Mouse (Mus musculus) bone marrow, adult 2 months (tissue): ENCODE results near the gene Elavl2. TPM values are rescaled to one million over a fixed set of nuclear protein-coding genes. Genes with fewer than 3 reads are reported as not detected.

Experiments
- H3K27ac ChIP-seq: fragments of 200-500 bp; 2 replicates; pipeline ENCODE4 v1.5.1; 2012; ENCODE audit warnings: low read depth, mild to moderate bottlenecking, control low read depth, inconsistent platforms, low read length; ENCODE audit not compliant: control insufficient read depth, poor library complexity, insufficient read depth
- H3K4me1 ChIP-seq: fragments of 200-500 bp; 2 replicates; pipeline ENCODE4 v1.6.1; 2011; ENCODE audit warnings: low read length; ENCODE audit not compliant: control insufficient read depth, insufficient read depth
- H3K4me3 ChIP-seq: fragments of 200-500 bp; replicated peaks from 2 replicates; pipeline ENCODE3; 2011; ENCODE audit warnings: mild to moderate bottlenecking, low read depth, low read length, control low read depth; ENCODE audit not compliant: control insufficient read depth
- CTCF ChIP-seq: fragments of 200-500 bp; IDR thresholded peaks from 2 replicates; pipeline ENCODE4 v1.5.1; 2011; ENCODE audit warnings: low read length, control low read depth; ENCODE audit not compliant: control insufficient read depth, insufficient read depth
- POLR2A ChIP-seq: fragments of 200-500 bp; IDR thresholded peaks from 2 replicates; pipeline ENCODE4 v1.6.1; 2011; ENCODE audit warnings: low read depth, mild to moderate bottlenecking, control low read depth, low read length, borderline replicate concordance; ENCODE audit not compliant: control insufficient read depth
- WGBS: fragments of 180-500 bp; shearing (Covaris S2); methylation state at CpG from one replicate; pipeline ENCODE4 v1.1.7; 2018; 5-methylcytosine and 5-hydroxymethylcytosine counted together
- polyA plus RNA-seq: library from polyadenylated mRNA; stranded (reverse); fragments of >200 nt; gene quantifications from 2 replicates; pipeline ENCODE4 v1.2.4, GENCODE M21; 2011; ENCODE audit warnings: low replicate concordance; ENCODE audit not compliant: missing spikeins, insufficient read depth, insufficient read length

Gene Elavl2
- polyA plus RNA-seq, 1 experiment, result 1.4 TPM

GRCm38 (mm10) chr4:91365276-91365675 is 35.3 kb downstream of the Elavl2 start:
- WGBS, result 81% methylated on average over 12 of the region's 12 CpGs
- H3K4me1 ChIP-seq, result no peaks in the 10 kb centered on the region
- no peak for TF ChIP-seq CTCF
- TF ChIP-seq POLR2A, result no peak

DNA sequence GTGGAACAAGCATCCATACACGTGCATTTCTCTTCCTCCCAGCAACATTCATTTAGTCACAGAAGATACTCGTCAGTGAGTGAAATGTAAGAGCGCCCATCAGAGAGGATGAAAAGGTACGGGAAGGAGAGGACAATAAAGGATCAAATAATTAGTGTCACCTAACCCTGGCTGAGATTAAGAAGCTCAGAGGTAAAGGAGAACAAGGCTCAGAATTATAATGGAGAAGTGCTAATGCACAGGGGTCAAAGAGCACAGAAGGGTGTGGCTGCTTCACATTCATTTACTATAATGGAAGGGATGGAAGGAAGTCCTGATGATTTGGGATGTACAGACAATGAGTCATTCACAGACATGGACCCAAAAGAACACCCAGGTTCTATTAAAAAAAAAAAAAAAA is 36.6 kb downstream of the Elavl2 start:
- WGBS, result 78% methylated on average over 4 of the region's 4 CpGs
- H3K4me1 ChIP-seq, result no peaks in the 10 kb centered on the region
- H3K27ac ChIP-seq, result no peak overlapping the region
- no peak overlapping the region for H3K4me3 ChIP-seq
- TF ChIP-seq POLR2A, result no peak
- TF ChIP-seq CTCF, result no peak

More at GRCm38 (mm10) chr4:91365276-91365675, 35.3 kb downstream of the Elavl2 start:
- no peak overlapping the region for H3K4me3 ChIP-seq
- no peak overlapping the region for H3K27ac ChIP-seq

DNA sequence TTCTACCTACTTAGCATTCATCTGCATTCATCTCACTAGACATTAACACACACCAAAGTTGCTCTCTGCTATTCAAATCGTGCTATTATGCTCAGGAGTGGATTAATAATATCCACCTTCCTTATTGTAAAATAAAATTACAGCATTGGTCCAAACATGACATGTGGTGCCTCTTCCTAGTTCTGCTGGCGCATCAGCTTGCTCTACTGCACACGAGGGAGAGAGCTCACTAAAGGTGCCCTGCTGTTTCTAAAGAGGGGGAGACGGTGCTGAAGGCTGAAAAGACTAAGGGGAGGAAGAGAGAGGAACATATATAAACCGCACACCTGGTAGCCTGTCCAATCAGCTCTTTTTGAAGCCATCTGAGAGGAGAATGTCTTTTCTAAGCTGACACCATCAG is 38.1 kb downstream of the Elavl2 start:
- no peaks in the 10 kb centered on the region for H3K4me1 ChIP-seq
- WGBS, result 73% methylated on average over 5 of the region's 5 CpGs
- no peak overlapping the region for H3K4me3 ChIP-seq
- no peak overlapping the region for H3K27ac ChIP-seq
- TF ChIP-seq POLR2A (no peak), CTCF (no peak)

- Histone ChIP-seq H3K4me1 (no peaks in the 10 kb centered on the region), H3K4me3 (no peak overlapping the region), H3K27ac (no peak overlapping the region)
- 84% methylated on average over 9 of the region's 9 CpGs for WGBS
- TF ChIP-seq CTCF (no peak), POLR2A (no peak)
Observed at GRCm38 (mm10) chr4:91353138-91353537, 47.4 kb downstream of the Elavl2 start.

GRCm38 (mm10) chr4:91349579-91349978 is 51.0 kb downstream of the Elavl2 start:
- WGBS, result 80% methylated on average over 5 of the region's 5 CpGs

GRCm38 (mm10) chr4:91334177-91334576 is 66.4 kb downstream of the Elavl2 start:
- no peaks in the 10 kb centered on the region for H3K4me1 ChIP-seq
- no peak overlapping the region for H3K27ac ChIP-seq
- TF ChIP-seq POLR2A (no peak), CTCF (no peak)
- no peak overlapping the region for H3K4me3 ChIP-seq
- whole genome bisulfite sequencing, result 87% methylated on average over 4 of the region's 4 CpGs

More at GRCm38 (mm10) chr4:91349579-91349978, 51.0 kb downstream of the Elavl2 start:
- TF ChIP-seq POLR2A, result no peak
- no peak for TF ChIP-seq CTCF
- H3K4me3 ChIP-seq, result no peak overlapping the region
- no peak overlapping the region for H3K27ac ChIP-seq
- no peaks in the 10 kb centered on the region for H3K4me1 ChIP-seq

- no peak overlapping the region for H3K4me3 ChIP-seq
- 85% methylated on average over 1 of the region's 1 CpGs for WGBS
- TF ChIP-seq CTCF (no peak), POLR2A (no peak)
- H3K4me1 ChIP-seq, result no peaks in the 10 kb centered on the region
- H3K27ac ChIP-seq, result no peak overlapping the region
Observed at GRCm38 (mm10) chr4:91310801-91311200, 89.8 kb downstream of the Elavl2 start.

- TF ChIP-seq CTCF, result no peak
- no peak for TF ChIP-seq POLR2A
- H3K27ac ChIP-seq, result no peak overlapping the region
- no peaks in the 10 kb centered on the region for H3K4me1 ChIP-seq
- H3K4me3 ChIP-seq, result no peak overlapping the region
Observed at GRCm38 (mm10) chr4:91297706-91298105, 102.9 kb downstream of the Elavl2 start.

DNA sequence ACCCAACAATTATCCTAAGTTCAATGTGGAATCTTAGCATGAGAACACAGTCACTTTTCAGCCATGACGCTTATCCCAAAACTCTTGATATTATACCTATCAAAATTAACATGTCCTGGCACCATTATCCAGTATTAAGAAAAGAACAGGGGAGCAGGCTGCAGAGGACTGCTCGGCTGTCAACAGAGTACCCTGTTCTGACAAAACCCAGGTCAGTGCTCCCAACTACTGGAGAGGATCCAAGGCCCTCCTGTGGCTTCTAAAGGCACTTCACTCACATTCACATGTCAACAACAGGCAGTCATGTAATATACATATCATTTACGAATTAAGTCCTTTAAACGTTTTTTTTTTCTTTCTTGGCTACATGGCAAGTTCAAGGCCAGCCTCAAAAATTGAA is 105.3 kb downstream of the Elavl2 start:
- H3K4me1 ChIP-seq, result no peaks in the 10 kb centered on the region
- no peak overlapping the region for H3K27ac ChIP-seq
- TF ChIP-seq POLR2A, result no peak
- TF ChIP-seq CTCF, result no peak
- 70% methylated on average over 4 of the region's 4 CpGs for WGBS
- no peak overlapping the region for H3K4me3 ChIP-seq

GRCm38 (mm10) chr4:91291526-91291925 is 109.1 kb downstream of the Elavl2 start:
- TF ChIP-seq POLR2A (no peak), CTCF (no peak)
- 79% methylated on average over 1 of the region's 1 CpGs for WGBS
- H3K27ac ChIP-seq, result no peak overlapping the region
- H3K4me3 ChIP-seq, result no peak overlapping the region
- no peaks in the 10 kb centered on the region for H3K4me1 ChIP-seq
